Mouse (Mus musculus) adrenal gland, postnatal 0 days (tissue): ENCODE data around the gene Nek8. TPM values are rescaled to one million over a fixed set of nuclear protein-coding genes. Genes with fewer than 3 reads are reported as not detected.

ENCODE experiments used
- microRNA-seq: library from miRNA; unstranded; fragments of <30 nt; microRNA quantifications from one replicate; pipeline ENCODE4, GENCODE M21; 2016; ENCODE audit warnings: borderline replicate concordance; ENCODE audit not compliant: insufficient number of aligned reads
- polyA plus RNA-seq: library from polyadenylated mRNA; unstranded; fragments of >200 nt; fragmentation: Nextera tagmentation; extraction: Ambion mirVana; gene quantifications from 2 replicates; pipeline ENCODE4 v1.2.1, GENCODE M21; 2015

Nek8 gene
- polyA plus RNA-seq = 12.4 and 15.0 TPM in 2 replicates

DNA sequence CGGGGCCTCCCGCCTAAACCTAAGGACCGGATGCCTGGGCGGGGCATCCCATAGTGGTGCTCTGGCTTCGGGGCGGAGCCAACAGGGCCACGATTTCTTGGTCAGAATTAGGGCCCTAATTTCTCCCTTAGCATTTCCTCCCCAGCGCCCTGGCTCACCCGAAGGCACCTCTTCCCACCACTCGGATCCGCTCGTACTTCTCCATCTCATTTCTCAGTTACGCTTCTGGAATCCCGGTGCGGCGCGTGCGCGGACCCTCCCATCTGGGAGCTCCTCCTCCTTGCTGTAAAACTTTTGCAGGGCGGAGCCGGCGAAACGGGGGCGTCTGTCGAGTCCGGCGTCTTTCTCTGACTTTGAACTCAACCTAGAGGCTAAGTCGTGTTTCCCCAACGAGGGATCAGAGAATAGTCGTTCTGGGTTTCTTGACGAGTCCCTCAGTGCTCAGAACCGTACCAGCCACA is at the start of gene Nek8, which contains the start of gene Tlcd1:
Gene Nek8, minus strand, starts transcription at position 274 of the 461 bp plus-strand sequence.
Gene Tlcd1, plus strand, starts transcription at position 310 of the 461 bp plus-strand sequence.

DNA sequence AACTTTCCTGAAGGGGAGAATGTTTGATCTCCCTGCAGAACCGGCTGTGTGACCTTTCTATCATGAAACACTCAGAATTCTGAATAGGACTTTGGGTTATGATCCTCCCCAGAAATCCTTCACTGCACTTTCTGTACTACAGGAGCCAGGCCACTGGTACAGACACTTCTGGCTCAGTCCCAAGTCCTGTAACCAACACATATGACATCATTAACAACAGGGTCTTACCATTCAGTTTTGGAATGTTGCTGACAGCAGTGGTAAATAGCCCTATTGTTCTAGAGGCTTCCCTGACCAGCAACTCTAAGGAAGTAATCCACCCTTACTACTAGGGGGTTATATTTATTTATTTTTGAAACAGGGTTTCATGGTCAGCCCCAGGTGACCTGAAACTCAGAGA is 16.6 kb upstream of the Nek8 start, which contains the start of gene Proca1:
Gene Proca1, plus strand, starts transcription at position 280 of the 400 bp plus-strand sequence.

DNA sequence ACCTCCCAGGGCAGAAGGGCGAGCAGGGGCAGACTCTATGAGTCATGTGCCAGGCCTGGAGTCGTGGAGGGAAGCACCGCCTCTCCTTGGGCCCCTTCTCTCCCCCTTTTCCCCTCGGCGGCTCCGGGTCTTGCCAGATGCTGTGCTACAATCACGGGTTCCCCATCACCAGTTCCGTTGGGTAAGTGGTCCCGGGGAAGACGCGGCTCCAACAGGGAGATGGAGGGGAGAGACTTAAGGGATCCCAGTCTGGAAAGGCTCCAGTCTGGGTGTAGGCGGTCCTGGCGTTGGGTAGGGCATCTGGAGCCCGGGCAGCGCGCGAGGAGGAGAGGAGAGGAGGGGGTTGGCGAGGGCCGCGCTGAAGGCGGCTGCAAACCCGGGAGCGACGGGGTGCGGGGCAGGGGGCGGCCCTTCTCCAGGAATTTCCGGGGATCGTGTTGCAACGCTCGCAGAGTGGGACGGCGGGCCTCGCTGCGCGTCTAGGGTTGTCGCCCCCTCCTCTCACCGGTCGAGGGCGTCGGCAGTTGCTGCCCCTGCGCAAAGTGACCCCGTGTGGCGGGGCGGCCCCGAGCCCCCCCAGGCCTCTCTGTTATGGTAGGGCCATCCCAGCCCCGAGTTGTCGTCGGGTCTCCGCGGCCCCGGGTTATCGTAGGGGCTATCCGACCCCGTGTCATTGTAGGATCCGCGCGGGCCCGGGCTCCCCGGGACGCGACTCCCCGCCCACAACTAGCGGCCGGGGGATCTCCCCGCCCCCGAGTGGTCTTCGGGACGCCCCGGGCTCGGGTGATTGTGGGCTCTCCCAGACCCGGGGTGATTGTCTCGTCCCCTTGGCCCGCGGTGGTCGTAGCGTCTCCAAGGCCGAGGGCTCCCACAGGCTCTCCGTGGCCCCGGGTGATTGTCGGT is 12.1 kb upstream of the Nek8 start, which contains the start of gene Rab34:
Gene Rab34, plus strand, starts transcription at position 100 of the 903 bp plus-strand sequence.

DNA sequence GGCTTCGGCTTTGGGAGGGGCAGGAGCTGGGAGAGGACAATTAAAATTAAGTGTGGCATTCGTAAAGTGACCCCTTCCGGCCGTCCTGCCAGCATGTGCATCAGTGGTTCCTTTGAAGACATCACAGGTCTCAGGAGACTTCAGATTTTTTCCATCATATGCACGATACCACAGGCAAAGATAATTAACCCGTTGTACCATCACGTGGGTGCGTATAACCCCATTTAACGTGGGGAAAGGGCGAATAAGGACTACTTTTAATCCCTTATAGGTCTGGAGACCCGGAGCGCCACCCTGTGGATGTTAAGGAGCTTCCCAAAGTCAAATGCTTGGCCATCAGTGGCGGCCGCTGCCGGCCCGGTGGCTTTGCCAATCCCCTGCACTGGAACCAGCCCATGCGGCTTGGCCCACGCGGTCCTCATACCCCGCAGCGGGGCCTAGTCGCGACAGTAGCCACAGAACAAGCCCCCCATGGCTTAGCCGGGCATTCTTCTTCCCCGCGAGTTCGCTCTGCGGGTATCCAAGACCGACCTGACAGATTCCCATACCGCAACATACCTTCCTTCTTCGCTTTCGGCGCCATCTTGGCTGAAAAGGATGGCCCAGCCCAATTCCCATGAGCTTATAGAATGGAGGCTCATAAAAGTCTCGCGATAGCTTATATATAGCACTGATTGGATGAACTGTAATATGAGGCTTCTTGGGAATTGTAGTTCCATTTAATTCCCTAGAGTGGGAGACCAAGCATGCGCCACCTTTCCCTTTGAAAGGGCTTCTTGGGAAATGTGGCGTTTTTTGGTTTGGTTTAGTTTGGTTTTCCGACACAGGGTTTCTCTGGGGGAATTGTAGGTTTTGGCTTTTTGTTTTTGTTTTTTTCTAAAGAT is 6.7 kb upstream of the Nek8 start, which contains the start of gene Rpl23a:
Gene Rpl23a, minus strand, starts transcription at position 624 of the 884 bp plus-strand sequence.

DNA sequence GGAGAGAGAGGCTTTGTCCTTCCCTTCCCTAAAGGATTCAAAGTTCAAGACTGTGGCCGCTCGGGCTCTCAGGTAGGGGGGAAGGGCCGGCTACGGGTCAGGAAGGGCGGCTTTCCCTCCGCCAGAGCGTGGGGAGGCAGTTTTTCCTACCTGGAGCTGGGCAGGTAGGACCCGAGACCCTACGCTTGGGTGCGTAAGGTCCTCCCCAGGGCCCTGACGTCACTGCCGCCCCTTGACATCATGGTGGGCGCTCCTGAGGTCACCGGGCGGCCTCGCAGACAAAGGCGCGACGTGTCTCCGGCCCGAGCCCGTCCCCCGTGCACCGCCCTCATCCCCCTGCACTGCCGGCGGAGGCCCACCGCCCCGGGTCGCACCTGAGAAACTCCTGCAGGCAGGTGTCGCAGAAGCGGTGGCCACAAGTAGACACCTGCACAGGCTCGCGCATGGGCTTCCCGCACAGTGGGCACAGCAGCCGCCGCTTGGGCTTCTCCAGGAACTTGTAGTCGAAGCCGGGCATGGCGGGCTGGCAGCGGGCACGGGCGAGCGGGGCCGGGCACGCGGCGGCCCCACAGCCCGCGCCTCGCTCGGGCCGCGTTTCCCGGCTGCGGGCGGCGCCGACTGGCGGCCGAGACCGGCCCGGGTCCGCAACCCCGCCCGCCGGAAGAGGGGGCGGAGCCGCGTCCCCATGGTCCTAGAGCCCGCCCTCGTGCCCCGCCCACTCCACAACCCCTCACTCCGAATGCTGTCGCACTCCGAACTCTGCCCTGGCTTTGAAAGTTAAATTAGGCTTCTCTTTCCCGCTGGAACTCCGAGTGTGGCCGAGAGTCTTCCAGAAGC is 11.3 kb downstream of the Nek8 start, which contains the start of gene Traf4:
Gene Traf4, minus strand, starts transcription at position 666 of the 837 bp plus-strand sequence.

Small RNA genes within 50 kb of the gene (microRNA-seq; reads per million reads assigned to microRNA genes)
- gene Mir7653 = not detected

Other genes with a start within 250 kb of the Nek8 start
- 1.5 and 1.8 TPM in 2 replicates for gene Sez6, start 245.9 kb downstream of the Nek8 start, polyA plus RNA-seq
- gene Phf12, start 193.9 kb downstream of the Nek8 start, polyA plus RNA-seq = 9.1 and 13.1 TPM in 2 replicates
- gene Dhrs13, start 144.4 kb downstream of the Nek8 start, polyA plus RNA-seq = 13.1 and 22.1 TPM in 2 replicates
- gene Flot2, start 138.7 kb downstream of the Nek8 start, polyA plus RNA-seq = 73.4 and 83.2 TPM in 2 replicates
- 18.5 and 31.0 TPM in 2 replicates for gene Eral1, start 96.3 kb downstream of the Nek8 start, polyA plus RNA-seq
- 7.7 and 11.3 TPM in 2 replicates for gene Fam222b, start 82.0 kb downstream of the Nek8 start, polyA plus RNA-seq
- gene Traf4, start 11.1 kb downstream of the Nek8 start, polyA plus RNA-seq = 26.5 and 29.7 TPM in 2 replicates
- gene Tlcd1, start within 50 bp of the Nek8 start, polyA plus RNA-seq = 43.8 and 59.8 TPM in 2 replicates
- 1,480 and 1,753 TPM in 2 replicates for gene Rpl23a, start 6.9 kb upstream of the Nek8 start, polyA plus RNA-seq
- 133 and 149 TPM in 2 replicates for gene Rab34, start 11.8 kb upstream of the Nek8 start, polyA plus RNA-seq
- gene Proca1, start 16.7 kb upstream of the Nek8 start, polyA plus RNA-seq = 6.5 and 7.8 TPM in 2 replicates
- gene Sdf2, start 69.1 kb upstream of the Nek8 start, polyA plus RNA-seq = 161 and 193 TPM in 2 replicates
- gene Supt6, start 69.3 kb upstream of the Nek8 start, polyA plus RNA-seq = 12.5 and 14.4 TPM in 2 replicates
- gene 2610507B11Rik, start 85.1 kb upstream of the Nek8 start, polyA plus RNA-seq = 39.8 and 70.6 TPM in 2 replicates
- 0.21 TPM in 1 of 2 replicates, not detected in the other for gene BC030499, start 114.2 kb upstream of the Nek8 start, polyA plus RNA-seq
- gene Spag5, start 124.9 kb upstream of the Nek8 start, polyA plus RNA-seq = 6.4 and 8.2 TPM in 2 replicates
- gene Aldoc, start 146.3 kb upstream of the Nek8 start, polyA plus RNA-seq = 13.7 and 19.6 TPM in 2 replicates
- 50.8 and 80.0 TPM in 2 replicates for gene Pigs, start 151.7 kb upstream of the Nek8 start, polyA plus RNA-seq
- gene Unc119, start 166.8 kb upstream of the Nek8 start, polyA plus RNA-seq = 82.0 and 100 TPM in 2 replicates
- gene Foxn1, start 209.9 kb upstream of the Nek8 start, polyA plus RNA-seq = 0.06 TPM in 1 of 2 replicates, not detected in the other
- gene Slc13a2, start 245.5 kb upstream of the Nek8 start, polyA plus RNA-seq = 0.11 and 0.21 TPM in 2 replicates